Mouse (Mus musculus) spleen, adult 2 months (tissue): ENCODE measurements around the gene Klhl24. TPM values are rescaled to one million over a fixed set of nuclear protein-coding genes. Genes with fewer than 3 reads are reported as not detected.
A peak's percentile ranks its signal among the peaks of the same experiment; 100 is the strongest.

ENCODE experiments used
- DNase-seq, 2 experiments: peaks; one replicate each; pipeline versions ENCODE4 v3.0.0 to v3.0.0-alpha.2; 2012 to 2021; ENCODE audit warnings: low spot score in 2 of 2, low read depth in 1 of 2
- H3K27ac ChIP-seq: fragments of 200-500 bp; 2 replicates; pipeline ENCODE4 v1.5.1; 2012; ENCODE audit warnings: low read length, inconsistent platforms; ENCODE audit not compliant: insufficient read depth
- H3K27me3 ChIP-seq: fragments of 200-500 bp; 2 replicates; pipeline ENCODE4 v1.6.1; 2012; ENCODE audit warnings: mild to moderate bottlenecking, moderate library complexity, low read length, inconsistent platforms; ENCODE audit not compliant: control insufficient read depth, insufficient read depth
- H3K36me3 ChIP-seq: fragments of 200-500 bp; 2 replicates; pipeline ENCODE4 v1.6.1; 2012; ENCODE audit warnings: mild to moderate bottlenecking, low read length, inconsistent platforms; ENCODE audit not compliant: control insufficient read depth, insufficient read depth
- H3K4me1 ChIP-seq: fragments of 200-500 bp; 2 replicates; pipeline ENCODE4 v1.6.1; 2011; ENCODE audit warnings: inconsistent platforms; ENCODE audit not compliant: control insufficient read depth, insufficient read depth, insufficient read length
- H3K4me3 ChIP-seq: fragments of 200-500 bp; 2 replicates; pipeline ENCODE4 v1.5.1; 2011; ENCODE audit warnings: mild to moderate bottlenecking, inconsistent platforms; ENCODE audit not compliant: insufficient read depth, insufficient read length; ENCODE audit errors: extremely low read depth
- CTCF ChIP-seq: fragments of 200-500 bp; IDR thresholded peaks from 2 replicates; pipeline ENCODE4 v1.5.1; 2011; ENCODE audit warnings: mild to moderate bottlenecking, inconsistent platforms; ENCODE audit not compliant: insufficient read depth, insufficient read length, insufficient replicate concordance; ENCODE audit errors: extremely low read depth
- POLR2A ChIP-seq: fragments of 200-500 bp; IDR thresholded peaks from 2 replicates; pipeline ENCODE4 v1.6.1; 2011; ENCODE audit warnings: low read depth, low read length, inconsistent platforms
- WGBS: fragments of 180-500 bp; shearing (Covaris S2); methylation state at CpG from one replicate; pipeline ENCODE4 v1.1.7; 2018; 5-methylcytosine and 5-hydroxymethylcytosine counted together
- polyA plus RNA-seq: library from polyadenylated mRNA; depleted of rRNA; stranded (reverse); fragments of >200 nt; gene quantifications from 2 replicates; pipeline ENCODE4 v1.2.3, GENCODE M21; 2012; rRNA removed

The Klhl24 gene
- polyA plus RNA-seq, result 12.1 and 15.1 TPM in 2 replicates

DNA sequence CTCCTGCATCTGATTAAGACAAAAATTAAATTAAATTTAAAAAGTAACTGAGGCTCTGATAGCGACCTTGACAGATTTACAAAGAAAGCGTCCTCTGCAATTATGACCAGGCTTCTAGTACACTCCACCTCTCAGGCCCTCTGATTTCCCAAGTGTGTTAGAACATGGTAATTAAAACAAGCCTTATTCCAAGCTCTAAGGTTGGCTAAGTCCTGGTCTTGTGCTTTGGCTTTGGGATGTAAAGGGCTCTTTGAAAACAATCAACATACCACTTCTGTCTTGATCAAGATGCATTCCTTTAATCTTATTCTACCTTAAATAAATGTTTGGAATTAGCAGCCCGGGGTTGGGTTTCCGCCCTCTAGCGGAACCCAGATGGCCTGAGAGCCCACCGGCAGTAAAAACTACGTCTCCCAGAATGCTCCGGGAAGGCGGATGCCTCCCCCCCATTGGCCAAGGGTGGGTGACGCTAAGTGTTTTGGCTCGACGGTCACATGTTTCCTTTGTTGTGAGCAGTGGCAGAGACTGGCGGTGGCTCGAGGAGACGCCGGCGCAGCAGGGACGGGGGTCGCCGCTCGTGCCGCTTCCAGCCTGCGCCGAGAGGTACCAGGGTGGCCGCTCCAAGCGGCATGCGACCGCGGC lies at the start of gene Klhl24:
Gene Klhl24 (plus strand): TSS at position 474 of the 642 bp plus-strand sequence.
- Histone ChIP-seq H3K4me1 (peaks cover 2% of the 10 kb centered on the region), H3K36me3 (peaks cover 1% of the 10 kb centered on the region; the same call in 1 of the 2 replicates), H3K27me3 (no peaks in the 10 kb centered on the region), H3K4me3 (peak within 1 kb of the TSS; percentile 93), H3K27ac (peak within 1 kb of the TSS; percentile 99)
- WGBS, result 3% methylated on average over 29 of the region's 29 CpGs
- TF ChIP-seq POLR2A, result peak; percentile 90
- peak; percentile 46; the same call in 1 of the 2 replicates for TF ChIP-seq CTCF
- peak; percentile 91 to 93 for DNase-seq

- Histone ChIP-seq H3K27me3 (no peaks in the 10 kb centered on the region), H3K4me3 (no peak overlapping the region), H3K4me1 (no peaks in the 10 kb centered on the region), H3K27ac (no peak overlapping the region), H3K36me3 (no peaks in the 10 kb centered on the region)
- TF ChIP-seq POLR2A (no peak), CTCF (no peak)
- no peak for DNase-seq
- 93% methylated on average over 3 of the region's 3 CpGs for WGBS
Observed at GRCm38 (mm10) chr16:20052655-20053054, 44.7 kb upstream of the Klhl24 start.

GRCm38 (mm10) chr16:20072770-20073169 lies 24.6 kb upstream of the Klhl24 start:
- Histone ChIP-seq H3K27me3 (no peaks in the 10 kb centered on the region), H3K27ac (no peak overlapping the region), H3K36me3 (no peaks in the 10 kb centered on the region), H3K4me1 (peaks cover 8% of the 10 kb centered on the region), H3K4me3 (no peak overlapping the region)
- 89% methylated on average over 1 of the region's 1 CpGs for WGBS
- TF ChIP-seq CTCF (no peak), POLR2A (no peak)
- no peak for DNase-seq

GRCm38 (mm10) chr16:20076675-20077074 lies 20.7 kb upstream of the Klhl24 start:
- Histone ChIP-seq H3K36me3 (no peaks in the 10 kb centered on the region), H3K4me1 (peaks cover 11% of the 10 kb centered on the region), H3K27me3 (no peaks in the 10 kb centered on the region), H3K27ac (peak overlapping the region; percentile 69), H3K4me3 (no peak overlapping the region)
- no peak for TF ChIP-seq CTCF
- no peak for TF ChIP-seq POLR2A
- peak in 1 of 2 experiments; percentile 39 for DNase-seq
- 30% methylated on average over 1 of the region's 1 CpGs for WGBS

DNA sequence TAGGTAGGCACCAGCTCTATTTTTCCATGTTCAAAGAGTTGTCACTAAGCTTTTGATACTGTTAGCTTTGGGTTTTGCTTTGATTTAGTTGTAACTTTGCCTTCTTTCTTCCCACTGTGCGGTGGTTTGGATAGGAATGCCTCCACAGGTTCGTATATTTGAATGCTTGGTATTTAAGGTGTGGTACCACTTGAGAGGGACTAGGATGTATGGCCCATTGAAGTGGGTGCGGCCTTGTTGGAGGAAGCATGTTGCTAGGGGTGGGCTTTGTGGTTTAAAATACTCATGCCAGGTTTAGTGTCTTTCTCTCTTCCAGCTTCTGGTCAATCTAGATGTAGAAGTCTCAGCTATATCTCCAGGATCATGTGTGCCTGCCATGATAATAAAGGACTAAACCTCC lies 17.1 kb upstream of the Klhl24 start:
- H3K27ac ChIP-seq, result no peak overlapping the region
- no peak for TF ChIP-seq CTCF
- TF ChIP-seq POLR2A, result no peak
- H3K4me3 ChIP-seq, result no peak overlapping the region
- DNase-seq, result no peak
- peaks cover 10% of the 10 kb centered on the region for H3K4me1 ChIP-seq
- no peaks in the 10 kb centered on the region for H3K36me3 ChIP-seq
- H3K27me3 ChIP-seq, result no peaks in the 10 kb centered on the region
- WGBS, result 90% methylated on average over 3 of the region's 3 CpGs

GRCm38 (mm10) chr16:20084623-20085022 lies 12.7 kb upstream of the Klhl24 start:
- Histone ChIP-seq H3K36me3 (no peaks in the 10 kb centered on the region), H3K4me1 (peaks cover 9% of the 10 kb centered on the region; the same call in 1 of the 2 replicates), H3K4me3 (no peak overlapping the region), H3K27ac (no peak overlapping the region; the same call in 1 of the 2 replicates), H3K27me3 (no peaks in the 10 kb centered on the region)
- TF ChIP-seq POLR2A (no peak), CTCF (no peak)
- DNase-seq, result no peak
- 77% methylated on average over 1 of the region's 1 CpGs for WGBS
